Mouse (Mus musculus): ENCODE measurements around the gene Ap1b1.

DNA sequence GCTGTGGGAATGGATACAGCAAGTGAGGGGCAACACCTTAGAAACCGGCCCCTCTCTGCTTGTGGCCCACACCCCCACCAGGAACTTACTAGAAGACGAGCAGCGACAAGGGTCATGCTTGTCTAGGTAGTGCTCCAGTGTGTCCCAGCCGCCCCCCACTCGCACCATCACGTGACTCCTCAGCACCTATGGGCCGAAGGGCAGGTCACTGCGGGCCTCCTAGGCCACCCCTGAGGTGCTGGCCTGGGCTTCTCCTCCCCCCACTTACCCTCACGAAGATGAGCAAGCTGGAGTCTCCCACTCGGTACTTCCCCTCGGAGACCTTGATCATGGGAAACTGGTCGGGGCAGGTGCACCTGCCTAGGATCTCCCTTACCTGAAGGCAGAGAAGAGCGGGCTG lies 75.7 kb downstream of the Ap1b1 start:
- TF ChIP-seq CTCF (IDR thresholded peaks at IDR 0.05; ENCODE audit: control insufficient read depth, insufficient read depth, low read length): no peak
- no peak for TF ChIP-seq POLR2A (IDR thresholded peaks at IDR 0.05; ENCODE audit: borderline replicate concordance, control insufficient read depth, low read depth, low read length)

All from bone marrow, adult 2 months (tissue).